Mouse (Mus musculus): ENCODE results near the gene Loxl3.

DNA sequence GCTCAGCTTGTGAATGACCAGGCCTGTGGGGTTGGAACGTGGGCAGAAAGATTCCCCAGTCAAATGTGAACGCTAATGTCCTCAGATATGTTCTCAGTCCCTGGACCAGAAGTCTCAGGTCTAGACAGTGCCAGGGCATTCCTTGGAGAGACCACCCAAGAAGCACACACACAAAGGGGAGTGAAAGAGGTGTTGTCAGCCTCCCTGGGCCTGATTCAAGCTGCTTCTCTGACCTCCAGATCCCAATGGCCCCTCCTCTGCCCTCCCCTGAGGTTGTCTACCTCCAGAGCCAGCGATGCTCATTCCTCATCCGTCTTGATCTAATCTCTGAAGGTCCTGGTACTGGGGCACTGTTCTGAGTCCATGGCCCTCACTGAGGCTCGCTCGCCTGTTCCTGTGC, 9.6 kb downstream of the Loxl3 start:
- TF ChIP-seq CTCF (IDR thresholded peaks at IDR 0.05; ENCODE audit: borderline replicate concordance, control insufficient read depth, extremely low read depth, insufficient read depth, low read length, poor library complexity) (no peak), POLR2A (IDR thresholded peaks at IDR 0.05; ENCODE audit: control insufficient read depth, extremely low read depth, insufficient read depth, low read length, poor library complexity) (no peak)
